Mouse (Mus musculus): Measurements from ENCODE around the gene 9130409I23Rik. TPM values are rescaled to one million over a fixed set of nuclear protein-coding genes. Genes with fewer than 3 reads are reported as not detected.

The 9130409I23Rik gene
- not detected in 2 replicates for polyA plus RNA-seq (2012; rRNA removed; ENCODE audit: low replicate concordance)

GRCm38 (mm10) chr1:181050937-181051336 lies at the start of gene 9130409I23Rik:
Gene 9130409I23Rik, plus strand, starts transcription at chr1:181051237.

GRCm38 (mm10) chr1:181020756-181021487 lies 30.1 kb upstream of the 9130409I23Rik start, which contains the start of gene Ephx1:
Gene Ephx1, minus strand, starts transcription at chr1:181020904.

Other genes with a start within 250 kb of the 9130409I23Rik start
- 269 and 353 TPM in 2 replicates for gene H3f3a, start 237.3 kb upstream of the 9130409I23Rik start, polyA plus RNA-seq (2012; rRNA removed; ENCODE audit: low replicate concordance)
- 6.9 and 13.5 TPM in 2 replicates for gene Sde2, start 200.1 kb upstream of the 9130409I23Rik start, polyA plus RNA-seq (2012; rRNA removed; ENCODE audit: low replicate concordance)
- gene Lefty2, start 158.1 kb upstream of the 9130409I23Rik start, polyA plus RNA-seq (2012; rRNA removed; ENCODE audit: low replicate concordance), result not detected in 2 replicates
- 29.1 and 61.5 TPM in 2 replicates for gene Pycr2, start 146.9 kb upstream of the 9130409I23Rik start, polyA plus RNA-seq (2012; rRNA removed; ENCODE audit: low replicate concordance)
- 5.2 and 15.7 TPM in 2 replicates for gene Lefty1, start 116.2 kb upstream of the 9130409I23Rik start, polyA plus RNA-seq (2012; rRNA removed; ENCODE audit: low replicate concordance)
- 49.6 and 58.5 TPM in 2 replicates for gene Tmem63a, start 108.9 kb upstream of the 9130409I23Rik start, polyA plus RNA-seq (2012; rRNA removed; ENCODE audit: low replicate concordance)
- gene Ephx1, start 30.3 kb upstream of the 9130409I23Rik start, polyA plus RNA-seq (2012; rRNA removed; ENCODE audit: low replicate concordance), result 51.4 and 74.5 TPM in 2 replicates
- gene Nvl, start 93.0 kb downstream of the 9130409I23Rik start, polyA plus RNA-seq (2012; rRNA removed; ENCODE audit: low replicate concordance), result 7.3 and 17.4 TPM in 2 replicates
- 8.2 and 24.0 TPM in 2 replicates for gene Cnih4, start 93.5 kb downstream of the 9130409I23Rik start, polyA plus RNA-seq (2012; rRNA removed; ENCODE audit: low replicate concordance)
- 41.7 and 47.0 TPM in 2 replicates for gene Wdr26, start 160.8 kb downstream of the 9130409I23Rik start, polyA plus RNA-seq (2012; rRNA removed; ENCODE audit: low replicate concordance)